In genomic region chr6:97258489-97258888, GRCm38 (mm10) we compare ENCODE assay signal across 21 mouse cellular contexts. TPM values are rescaled to one million over a fixed set of nuclear protein-coding genes. Genes with fewer than 3 reads are reported as not detected.
DNase-seq lines count a peak whose midpoint lies in the region; ATAC-seq and TF ChIP-seq lines count a peak whose summit lies in the region.
"Had no signal": no experiment of that assay in that cellular context is flagged by ENCODE, and none has a peak within 500 bp of the region (broad histone marks: within the 10 kb centered on the region; RNA-seq: fewer than 3 reads in every experiment).

No protein-coding gene starts in this region.

- H3K36me3 ChIP-seq in heart, embryonic 11.5 days (ENCODE audit: control insufficient read depth, insufficient read depth, low read length) = no peaks in the 10 kb centered on the region
- H3K36me3 ChIP-seq: embryonic facial prominence, embryonic 12.5 days; hindbrain, embryonic 13.5 days had no signal

- peak; percentile 79 for DNase-seq in gastrocnemius, adult 2 months
- no peak for DNase-seq in gastrocnemius, postnatal 4 days (ENCODE audit: low spot score in 2 of 2)
- peak; percentile 12 to 25 for DNase-seq in heart, adult 9 months (ENCODE audit: low spot score in 2 of 2)
- DNase-seq in adipocyte (ENCODE audit: low spot score) = peak; percentile 28
- DNase-seq in gastrocnemius, postnatal 25 days = peak; percentile 59
- DNase-seq in cerebellum, adult 11 months = no peak
- DNase-seq: cerebellum, adult 11-12 months; cerebellum, adult 9-10 months; cerebellum, postnatal 25 days; kidney, adult 11 months; kidney, adult 9 months had no signal

- ATAC-seq in heart, embryonic 11.5 days (replicated peaks; ENCODE audit: insufficient number of reproducible peaks, low FRiP score, low TSS enrichment) = no peak
- ATAC-seq: forebrain, embryonic 16.5 days; hindbrain, postnatal 0 days had no signal

- WGBS in heart, embryonic 11.5 days (ENCODE audit: insufficient replicate concordance) = 67% methylated on average over 1 of the region's 1 CpGs

- peak overlapping the region; percentile 81 for H3K27ac ChIP-seq in gastrocnemius, adult 2 months
- no peak overlapping the region for H3K27ac ChIP-seq in heart, embryonic 11.5 days (ENCODE audit: low read depth, low read length)
- H3K27ac ChIP-seq: embryonic facial prominence, embryonic 12.5 days; hindbrain, embryonic 13.5 days; hindbrain, postnatal 0 days; kidney, postnatal 0 days had no signal

- intact Hi-C loops in gastrocnemius, adult 2 months (cut with DNase I) = no loop called here

- H3K27me3 ChIP-seq in heart, embryonic 11.5 days (ENCODE audit: control insufficient read depth, insufficient read depth, low read length) = no peaks in the 10 kb centered on the region
- H3K27me3 ChIP-seq: embryonic facial prominence, embryonic 12.5 days; hindbrain, embryonic 13.5 days had no signal

- H3K9me3 ChIP-seq in heart, embryonic 11.5 days (replicated peaks; ENCODE audit: control insufficient read depth, low read length) = no peaks in the 10 kb centered on the region
- H3K9me3 ChIP-seq: embryonic facial prominence, embryonic 12.5 days; hindbrain, embryonic 13.5 days had no signal

- no peak overlapping the region for H3K4me2 ChIP-seq in heart, embryonic 11.5 days
- H3K4me2 ChIP-seq: embryonic facial prominence, embryonic 12.5 days; hindbrain, embryonic 13.5 days had no signal

- 0 out of 2 replicates have a peak, but pooled peaks cover 5% of the 10 kb centered on the region for H3K4me1 ChIP-seq in heart, embryonic 11.5 days (ENCODE audit: control insufficient read depth, insufficient read depth, low read length)
- H3K4me1 ChIP-seq: embryonic facial prominence, embryonic 12.5 days; hindbrain, embryonic 13.5 days had no signal

- no peak overlapping the region for H3K4me3 ChIP-seq in gastrocnemius, adult 2 months
- no peak overlapping the region for H3K4me3 ChIP-seq in heart, embryonic 11.5 days (ENCODE audit: low read depth, low read length)
- H3K4me3 ChIP-seq: embryonic facial prominence, embryonic 12.5 days; hindbrain, embryonic 13.5 days had no signal

- TF ChIP-seq CTCF in gastrocnemius, adult 2 months (IDR thresholded peaks at IDR 0.05) = no peak

- H3K9ac ChIP-seq in heart, embryonic 11.5 days (ENCODE audit: low read depth, low read length) = no peak overlapping the region
- H3K9ac ChIP-seq: embryonic facial prominence, embryonic 12.5 days; hindbrain, embryonic 13.5 days had no signal

RNA-seq across cellular contexts. Expression of gene Lmod3, which starts 5.9 kb away (rescaled TPM):
- total RNA-seq in gastrocnemius, adult 2 months (2021) = 100 to 1,000 TPM in 1 of 2 experiments, 10 to 100 TPM in 1; 95.4 to 186 TPM
- total RNA-seq in gastrocnemius, postnatal 4 days (2021) = 100 to 1,000 TPM; 156 to 173 TPM
- 19.0 and 19.3 TPM in 2 replicates for polyA plus RNA-seq in heart, embryonic 11.5 days (2014; fragmentation: Nextera tagmentation; extraction: Ambion mirVana)
- 100 to 1,000 TPM; 143 to 148 TPM for total RNA-seq in gastrocnemius, postnatal 25 days (2021)
- total RNA-seq: adrenal gland, postnatal 36 days; hematopoietic stem cell, adult 5-6 weeks had no signal
- polyA plus RNA-seq: forebrain, embryonic 11.5 days; forebrain, embryonic 16.5 days; frontal cortex, adult 2 months; hindbrain, postnatal 0 days had no signal

RNA-seq across cellular contexts. Expression of gene Arl6ip5, which starts 48.0 kb away (rescaled TPM):
- 100 to 1,000 TPM; 117 to 173 TPM for total RNA-seq in gastrocnemius, adult 2 months (2021)
- 100 to 1,000 TPM; 307 to 318 TPM for total RNA-seq in gastrocnemius, postnatal 4 days (2021)
- 48.9 and 61.6 TPM in 2 replicates for polyA plus RNA-seq in heart, embryonic 11.5 days (2014; fragmentation: Nextera tagmentation; extraction: Ambion mirVana)
- 100 to 1,000 TPM; 132 to 165 TPM for total RNA-seq in gastrocnemius, postnatal 25 days (2021)

RNA-seq across cellular contexts. Expression of gene Uba3, which starts 53.0 kb away (rescaled TPM):
- total RNA-seq in gastrocnemius, adult 2 months (2021) = 10 to 100 TPM; 32.7 to 43.1 TPM
- 10 to 100 TPM; 60.1 to 71.6 TPM for total RNA-seq in gastrocnemius, postnatal 4 days (2021)
- 90.7 and 93.9 TPM in 2 replicates for polyA plus RNA-seq in heart, embryonic 11.5 days (2014; fragmentation: Nextera tagmentation; extraction: Ambion mirVana)
- total RNA-seq in gastrocnemius, postnatal 25 days (2021) = 10 to 100 TPM; 34.1 to 35.3 TPM

Comparison
In these comparisons a context has a peak if more than half of its experiments do, and no peak if none do; other contexts are left out.
1. DNase-seq: peak in gastrocnemius, adult 2 months (single experiment), heart, adult 9 months (2 of 2), adipocyte (single experiment) and gastrocnemius, postnatal 25 days (single experiment); none in gastrocnemius, postnatal 4 days (0 of 2) and cerebellum, adult 11 months (single experiment).